Mouse (Mus musculus) spleen, adult 2 months (tissue): ENCODE measurements at regions not wholly inside any gene's neighbourhood (a gene's known extent, or its start where the extent isn't known, plus 50 kb on each side); places are given as distances from the start of the nearest gene placed in this dataset.

Source experiments
- CTCF ChIP-seq: fragments of 200-500 bp; IDR thresholded peaks from 2 replicates; pipeline ENCODE4 v1.5.1; 2011; ENCODE audit warnings: mild to moderate bottlenecking, inconsistent platforms; ENCODE audit not compliant: insufficient read depth, insufficient read length, insufficient replicate concordance; ENCODE audit errors: extremely low read depth
- POLR2A ChIP-seq: fragments of 200-500 bp; IDR thresholded peaks from 2 replicates; pipeline ENCODE4 v1.6.1; 2011; ENCODE audit warnings: low read depth, low read length, inconsistent platforms

DNA sequence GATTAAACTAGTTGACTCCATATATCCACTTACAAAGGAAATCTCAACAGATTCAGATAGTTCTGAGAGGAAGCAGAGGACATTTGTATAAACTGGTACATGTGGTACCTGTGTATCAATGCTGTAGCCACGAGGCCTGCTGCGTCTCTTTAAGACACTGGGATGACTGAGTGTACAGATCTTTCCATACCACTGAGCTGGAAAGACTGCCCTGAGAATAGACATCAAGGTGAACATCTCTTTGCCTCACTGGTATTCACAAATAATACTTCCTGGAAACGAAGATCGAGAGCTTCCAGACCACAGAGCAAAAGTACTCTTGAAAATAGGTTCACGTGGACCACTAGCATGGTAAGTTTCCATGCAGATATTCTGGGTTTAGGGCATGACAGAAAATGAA, 183.6 kb upstream of the Marcks start:
- no peak for TF ChIP-seq CTCF
- no peak for TF ChIP-seq POLR2A
